Mouse (Mus musculus) intestine, embryonic 16.5 days (tissue): ENCODE measurements around the gene Foxl2. TPM values are rescaled to one million over a fixed set of nuclear protein-coding genes. Genes with fewer than 3 reads are reported as not detected.
A peak's percentile ranks its signal among the peaks of the same experiment; 100 is the strongest.

Experiments
- ATAC-seq: fragments of 200-750 bp; cut with Nextera tagmentation; 2 replicates; pipeline ENCODE4 v1.8.0; 2017; ENCODE audit warnings: moderate TSS enrichment, moderate library complexity
- H3K27ac ChIP-seq: fragments of 300-500 bp; sonication (generic); 2 replicates; pipeline ENCODE4 v1.5.1; 2014; ENCODE audit warnings: mild to moderate bottlenecking, low read length
- H3K27me3 ChIP-seq: fragments of 300-500 bp; sonication (generic); replicated peaks from 2 replicates; pipeline ENCODE4 v1.6.1; 2014; ENCODE audit warnings: low read length, control low read depth, mixed read lengths; ENCODE audit not compliant: control insufficient read depth, insufficient read depth
- H3K36me3 ChIP-seq: fragments of 300-500 bp; sonication (generic); 2 replicates; pipeline ENCODE4 v1.6.1; 2014; ENCODE audit warnings: low read length, control low read depth; ENCODE audit not compliant: control insufficient read depth, insufficient read depth
- H3K4me1 ChIP-seq: fragments of 300-500 bp; sonication (generic); 2 replicates; pipeline ENCODE4 v1.6.1; 2014; ENCODE audit warnings: low read length, control low read depth, mixed read lengths; ENCODE audit not compliant: control insufficient read depth, insufficient read depth
- H3K4me2 ChIP-seq: fragments of 300-500 bp; sonication (generic); 2 replicates; pipeline ENCODE4 v1.6.1; 2014; ENCODE audit warnings: low read depth, low read length, control low read depth
- H3K4me3 ChIP-seq: fragments of 300-500 bp; sonication (generic); 2 replicates; pipeline ENCODE4 v1.5.1; 2014; ENCODE audit warnings: mild to moderate bottlenecking, low read length
- H3K9ac ChIP-seq: fragments of 300-500 bp; sonication (generic); 2 replicates; pipeline ENCODE4 v1.6.1; 2014; ENCODE audit warnings: low read depth, low read length
- H3K9me3 ChIP-seq: fragments of 300-500 bp; sonication (generic); 2 replicates; pipeline ENCODE4 v1.6.1; 2016; ENCODE audit warnings: low read length, control low read depth; ENCODE audit not compliant: control insufficient read depth
- WGBS: fragments of 180-500 bp; shearing (Covaris S2); extraction: QIAGEN DNeasy Blood & Tissue Kit; methylation state at CpG from one replicate; pipeline ENCODE4 v1.1.7; 2014; 5-methylcytosine and 5-hydroxymethylcytosine counted together
- polyA plus RNA-seq: library from polyadenylated mRNA; unstranded; fragments of >200 nt; fragmentation: Nextera tagmentation; extraction: Ambion mirVana; gene quantifications from 2 replicates; pipeline ENCODE4 v1.2.1, GENCODE M21; 2015

Foxl2 gene
- polyA plus RNA-seq: not detected in 2 replicates

- H3K4me3 ChIP-seq: peak within 1 kb of the TSS; percentile 46
- H3K36me3 ChIP-seq: no peaks in the 10 kb centered on the region
- H3K4me1 ChIP-seq: peaks cover 32% of the 10 kb centered on the region
- WGBS: under 1% methylated on average over 52 of the region's 58 CpGs
- peak within 1 kb of the TSS; percentile 48 for H3K4me2 ChIP-seq
- peaks cover 88% of the 10 kb centered on the region for H3K27me3 ChIP-seq
- peak within 1 kb of the TSS; percentile 18; the same call in 1 of the 2 replicates for H3K9ac ChIP-seq
- peak; percentile 55 for ATAC-seq
- no peak within 1 kb of the TSS for H3K27ac ChIP-seq
- no peaks in the 10 kb centered on the region for H3K9me3 ChIP-seq
Observed at GRCm38 (mm10) chr9:98955103-98955715, at the start of gene Foxl2. Foxl2 (plus strand) TSS chr9:98955288.

GRCm38 (mm10) chr9:98920629-98921523 is 34.2 kb upstream of the Foxl2 start:
- no peaks in the 10 kb centered on the region for H3K9me3 ChIP-seq
- no peak overlapping the region for H3K27ac ChIP-seq
- no peak overlapping the region for H3K9ac ChIP-seq
- H3K4me2 ChIP-seq: no peak overlapping the region
- 92% methylated on average over 5 of the region's 5 CpGs for WGBS
- no peak for ATAC-seq
- no peaks in the 10 kb centered on the region for H3K4me1 ChIP-seq
- no peaks in the 10 kb centered on the region for H3K27me3 ChIP-seq
- H3K36me3 ChIP-seq: no peaks in the 10 kb centered on the region
- no peak overlapping the region for H3K4me3 ChIP-seq

GRCm38 (mm10) chr9:98923119-98923518 is 32.0 kb upstream of the Foxl2 start:
- no peaks in the 10 kb centered on the region for H3K36me3 ChIP-seq
- H3K9ac ChIP-seq: no peak overlapping the region
- H3K27me3 ChIP-seq: no peaks in the 10 kb centered on the region
- H3K4me1 ChIP-seq: no peaks in the 10 kb centered on the region
- no peak overlapping the region for H3K4me3 ChIP-seq
- 30% methylated on average over 6 of the region's 6 CpGs for WGBS
- no peak overlapping the region for H3K4me2 ChIP-seq
- ATAC-seq: no peak
- no peak overlapping the region for H3K27ac ChIP-seq
- no peaks in the 10 kb centered on the region for H3K9me3 ChIP-seq

- Histone ChIP-seq H3K4me2 (no peak overlapping the region), H3K4me3 (no peak overlapping the region), H3K9me3 (no peaks in the 10 kb centered on the region), H3K36me3 (no peaks in the 10 kb centered on the region), H3K9ac (no peak overlapping the region), H3K4me1 (no peaks in the 10 kb centered on the region), H3K27me3 (no peaks in the 10 kb centered on the region), H3K27ac (no peak overlapping the region)
- no peak for ATAC-seq
- WGBS: 66% methylated on average over 6 of the region's 6 CpGs
Observed at GRCm38 (mm10) chr9:98924183-98924582, 30.9 kb upstream of the Foxl2 start.

GRCm38 (mm10) chr9:98929496-98929895 is 25.6 kb upstream of the Foxl2 start:
- no peaks in the 10 kb centered on the region for H3K9me3 ChIP-seq
- no peak overlapping the region for H3K4me3 ChIP-seq
- ATAC-seq: no peak
- H3K9ac ChIP-seq: no peak overlapping the region
- H3K27me3 ChIP-seq: 0 out of 2 replicates have a peak, but pooled peaks cover 2% of the 10 kb centered on the region
- no peaks in the 10 kb centered on the region for H3K36me3 ChIP-seq
- H3K27ac ChIP-seq: no peak overlapping the region
- no peaks in the 10 kb centered on the region for H3K4me1 ChIP-seq
- no peak overlapping the region for H3K4me2 ChIP-seq
- 95% methylated on average over 2 of the region's 2 CpGs for WGBS

GRCm38 (mm10) chr9:98932931-98933330 is 22.2 kb upstream of the Foxl2 start:
- 49% methylated on average over 6 of the region's 6 CpGs for WGBS
- no peak overlapping the region for H3K27ac ChIP-seq
- H3K4me2 ChIP-seq: no peak overlapping the region
- H3K4me3 ChIP-seq: no peak overlapping the region
- H3K9me3 ChIP-seq: no peaks in the 10 kb centered on the region
- peaks cover 2% of the 10 kb centered on the region; the same call in 1 of the 2 replicates for H3K27me3 ChIP-seq
- no peak for ATAC-seq
- H3K9ac ChIP-seq: no peak overlapping the region
- no peaks in the 10 kb centered on the region for H3K4me1 ChIP-seq
- no peaks in the 10 kb centered on the region for H3K36me3 ChIP-seq

GRCm38 (mm10) chr9:98935190-98935909 is 19.7 kb upstream of the Foxl2 start:
- Histone ChIP-seq H3K27ac (no peak overlapping the region), H3K9me3 (no peaks in the 10 kb centered on the region), H3K9ac (no peak overlapping the region), H3K27me3 (peaks cover 2% of the 10 kb centered on the region; the same call in 1 of the 2 replicates), H3K4me3 (no peak overlapping the region), H3K4me1 (no peaks in the 10 kb centered on the region), H3K36me3 (no peaks in the 10 kb centered on the region), H3K4me2 (no peak overlapping the region)
- WGBS: 26% methylated on average over 16 of the region's 16 CpGs
- no peak for ATAC-seq

- WGBS: 20% methylated on average over 2 of the region's 2 CpGs
Observed at GRCm38 (mm10) chr9:98939290-98939689, 15.8 kb upstream of the Foxl2 start.

More at GRCm38 (mm10) chr9:98939290-98939689, 15.8 kb upstream of the Foxl2 start:
- Histone ChIP-seq H3K4me1 (no peaks in the 10 kb centered on the region), H3K36me3 (no peaks in the 10 kb centered on the region), H3K27ac (no peak overlapping the region), H3K4me3 (no peak overlapping the region), H3K9ac (no peak overlapping the region), H3K27me3 (peaks cover 1% of the 10 kb centered on the region; the same call in 1 of the 2 replicates), H3K9me3 (no peaks in the 10 kb centered on the region), H3K4me2 (no peak overlapping the region)
- no peak for ATAC-seq
